Mouse (Mus musculus) c-Kit-positive CD71-positive TER-119-negative erythroid progenitor cells, embryonic 14.5 days (primary cell): Measurements from ENCODE around the gene Spag16.

Source experiments
- DNase-seq: peaks from one replicate; pipeline ENCODE4 v3.0.0-alpha.2; 2013; ENCODE audit warnings: low read depth

Spag16 gene

GRCm38 (mm10) chr1:70442209-70443080, 615.7 kb downstream of the Spag16 start:
- no peak for DNase-seq

- no peak for DNase-seq
These were observed 653.1 kb downstream of the Spag16 start for GRCm38 (mm10) chr1:70479864-70480263.

DNA sequence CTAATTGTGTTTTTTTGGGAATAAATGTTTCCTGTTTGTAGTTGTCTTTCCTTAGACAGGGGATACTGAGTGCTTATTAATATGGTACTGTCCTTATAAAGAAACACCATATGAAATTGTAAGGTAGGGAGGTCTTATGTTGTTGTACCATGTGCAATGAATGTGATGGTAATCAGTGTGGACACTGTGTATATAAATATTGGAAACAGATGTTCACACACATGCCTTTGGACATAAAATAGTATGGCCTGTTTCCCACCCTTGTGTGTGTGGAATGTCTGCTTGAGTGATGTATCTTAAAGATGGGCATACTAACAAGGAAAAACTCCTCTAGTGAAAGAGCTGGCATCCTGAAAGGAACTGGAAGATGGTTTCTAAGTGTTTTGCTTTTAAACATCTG, 692.1 kb downstream of the Spag16 start:
- DNase-seq = no peak

- no peak for DNase-seq
These were observed 700.4 kb downstream of the Spag16 start for GRCm38 (mm10) chr1:70527134-70527533.

DNA sequence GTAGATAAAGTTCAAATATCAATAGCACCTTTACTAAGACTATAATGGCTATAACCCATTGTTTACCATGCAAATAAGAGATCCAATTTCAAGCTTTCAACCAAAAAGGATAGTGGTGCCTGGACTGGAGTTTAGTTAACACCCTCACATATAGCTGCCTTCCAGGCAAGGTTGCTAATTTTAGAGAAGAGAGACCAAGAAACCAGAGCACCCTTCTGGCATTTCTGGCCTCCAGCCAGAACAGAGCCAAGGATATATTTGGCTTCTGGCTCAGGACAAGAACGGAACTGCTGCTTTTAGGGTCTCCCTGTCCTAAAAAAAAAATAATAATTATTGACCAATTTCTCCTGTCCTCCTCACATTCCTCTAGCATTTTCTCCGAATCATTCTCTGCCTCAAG, 703.0 kb downstream of the Spag16 start:
- DNase-seq = no peak

- DNase-seq = no peak
These were observed 725.1 kb downstream of the Spag16 start for GRCm38 (mm10) chr1:70551839-70552238.

DNA sequence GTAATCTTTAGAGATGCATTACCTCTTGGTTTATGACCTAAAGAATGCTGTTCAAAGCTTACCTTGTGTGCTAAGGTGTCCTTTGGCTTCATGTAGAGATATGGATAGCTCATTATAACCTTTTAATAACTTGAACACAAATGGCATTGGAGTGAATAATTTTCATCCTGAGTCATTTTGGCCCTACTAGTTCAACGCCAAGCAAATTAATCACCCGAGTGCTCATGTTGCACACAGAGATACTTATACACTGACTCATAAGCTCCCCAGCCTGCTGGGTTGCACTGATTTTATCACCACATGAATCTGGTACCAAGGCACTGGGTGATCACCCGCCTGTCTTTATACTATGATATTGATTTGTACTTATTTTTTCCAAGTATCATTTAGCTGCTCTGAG, 795.0 kb downstream of the Spag16 start:
- no peak for DNase-seq

DNA sequence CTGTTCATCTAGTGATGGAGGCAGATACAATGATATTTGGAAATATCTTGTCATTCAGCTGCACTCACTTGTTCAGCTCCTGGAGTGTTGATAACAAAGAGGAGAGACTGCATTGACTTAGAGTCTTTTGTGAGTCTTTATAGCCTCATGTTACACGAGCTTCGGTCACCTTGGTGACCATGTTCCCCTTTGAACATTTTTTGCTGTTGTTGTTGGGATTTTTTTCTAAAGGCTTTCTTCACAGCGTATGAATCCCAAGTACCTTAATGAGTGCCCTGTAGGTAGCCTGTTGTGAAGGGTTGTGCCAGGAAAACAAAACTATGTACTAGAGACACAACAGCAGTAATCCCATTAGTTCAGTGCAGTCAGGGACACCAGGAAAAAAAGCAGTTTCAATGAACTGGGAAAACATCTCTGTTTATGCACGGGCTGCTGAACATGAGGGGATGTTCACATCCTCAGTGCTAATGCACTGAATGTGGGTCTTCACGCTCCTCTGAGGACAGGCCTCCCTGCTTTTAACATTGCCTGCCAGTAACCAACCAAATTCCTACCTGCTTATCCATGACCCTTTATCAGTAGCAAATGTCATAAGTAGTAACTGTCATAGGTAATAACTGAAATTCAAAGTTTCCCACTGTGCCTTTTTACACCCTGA, 798.2 kb downstream of the Spag16 start:
- no peak for DNase-seq

DNA sequence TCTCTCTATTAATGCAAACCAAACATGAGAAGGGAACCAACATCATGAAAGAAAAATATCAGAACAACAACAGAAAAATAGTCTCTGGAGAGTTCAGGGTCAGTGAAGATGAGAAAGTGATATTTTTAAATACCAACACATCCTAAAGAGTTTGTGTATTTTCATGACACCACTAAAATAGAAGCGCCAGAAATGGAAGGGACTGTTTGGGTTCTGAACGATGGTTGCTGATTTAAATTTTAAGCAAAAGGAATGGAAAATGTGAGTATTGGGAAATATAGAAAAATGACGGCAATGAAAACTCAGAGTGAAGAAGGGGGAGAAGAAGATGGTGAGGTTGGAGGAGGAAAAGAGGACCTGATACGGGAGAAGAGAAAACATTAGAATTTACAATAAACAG, 825.9 kb downstream of the Spag16 start:
- no peak for DNase-seq

GRCm38 (mm10) chr1:70692529-70692928, 865.8 kb downstream of the Spag16 start:
- no peak for DNase-seq

- no peak for DNase-seq
These were observed 873.5 kb downstream of the Spag16 start for GRCm38 (mm10) chr1:70700270-70700669.

DNA sequence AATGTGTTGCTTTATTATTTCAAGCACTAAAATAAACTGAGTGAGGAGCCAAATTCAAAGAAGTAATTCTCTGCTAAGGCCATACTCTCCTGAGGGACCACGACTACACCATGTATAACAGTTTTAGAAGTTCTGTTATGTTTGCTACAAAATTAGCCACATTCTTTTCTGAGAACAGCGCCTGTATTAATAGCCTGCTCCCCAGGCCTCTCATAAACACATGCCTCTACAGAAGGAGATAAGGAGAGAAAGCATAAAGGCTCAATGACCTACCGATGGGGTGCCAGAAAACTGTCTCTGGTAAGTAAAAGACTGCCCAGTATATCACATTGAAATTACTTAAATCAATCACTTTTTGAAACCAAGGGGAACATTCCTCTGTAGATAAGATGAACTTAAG, 877.2 kb downstream of the Spag16 start:
- DNase-seq = no peak

DNA sequence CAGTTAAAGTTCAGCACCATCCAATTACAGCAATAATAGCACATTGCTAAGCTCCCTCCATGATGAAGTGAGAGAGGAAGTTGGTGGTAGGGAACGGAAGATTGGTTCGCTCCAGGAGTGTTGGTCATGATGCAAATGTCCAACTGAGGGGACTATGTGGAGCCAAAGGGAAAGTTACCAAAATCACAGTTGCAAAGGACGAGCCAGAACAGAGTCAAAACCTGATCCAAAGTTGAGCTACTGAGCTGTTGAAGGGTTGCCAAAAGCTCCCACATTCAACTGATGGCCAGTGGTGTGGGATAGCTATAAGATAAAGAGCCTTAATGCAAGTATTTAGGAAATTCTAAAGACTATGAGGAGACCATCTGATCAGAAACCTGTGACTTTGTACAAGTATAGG, 879.1 kb downstream of the Spag16 start:
- DNase-seq = no peak

DNA sequence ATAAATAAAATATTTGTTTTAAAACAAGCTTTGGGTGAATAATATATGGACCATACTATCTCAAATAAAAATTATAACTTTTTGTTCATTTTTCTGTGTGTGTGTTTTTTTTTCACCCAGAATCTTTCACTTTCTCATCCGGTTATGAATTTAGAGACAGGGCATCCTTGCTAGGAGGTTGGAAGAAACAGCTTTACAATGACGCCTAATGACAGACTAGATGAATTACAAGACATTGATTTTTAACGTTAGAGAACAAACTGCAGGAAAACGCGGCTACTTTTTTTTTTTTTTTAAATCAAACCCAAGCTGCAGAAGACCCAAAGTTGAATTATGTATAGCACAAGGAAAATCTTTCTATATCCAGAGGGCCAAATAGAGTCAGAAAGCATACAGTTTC, 898.3 kb downstream of the Spag16 start:
- DNase-seq = no peak

DNA sequence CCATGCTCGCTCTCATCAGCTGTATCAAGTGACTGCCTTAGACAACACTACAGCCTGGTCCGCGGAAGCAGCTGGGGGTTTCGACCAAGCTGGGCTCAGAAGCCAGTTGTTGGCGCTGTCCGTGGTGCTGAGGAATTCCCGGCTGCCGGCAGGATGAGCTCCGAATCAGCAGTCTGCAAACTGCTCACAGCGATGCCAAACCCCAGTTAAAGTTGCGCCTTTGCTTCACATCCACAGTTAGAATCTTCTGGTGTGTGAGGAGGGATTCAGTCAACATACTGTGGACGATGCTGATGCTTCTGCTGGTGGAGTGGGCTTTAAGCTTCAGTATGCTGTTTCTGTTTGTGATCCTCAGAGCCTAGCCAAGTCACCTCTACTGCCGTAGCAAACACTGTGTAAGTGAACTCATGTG, 898.9 kb downstream of the Spag16 start, which contains the start of gene Vwc2l:
Vwc2l (plus strand) TSS at position 61 of the 412 bp plus-strand sequence.
- DNase-seq = peak; percentile 1
